Mouse (Mus musculus): ENCODE data around the gene Krr1. TPM values are rescaled to one million over a fixed set of nuclear protein-coding genes. Genes with fewer than 3 reads are reported as not detected.

Gene Krr1
- total and polyA plus RNA-seq, 3 experiments = 66.3 to 84.9 (median 67.2) TPM

DNA sequence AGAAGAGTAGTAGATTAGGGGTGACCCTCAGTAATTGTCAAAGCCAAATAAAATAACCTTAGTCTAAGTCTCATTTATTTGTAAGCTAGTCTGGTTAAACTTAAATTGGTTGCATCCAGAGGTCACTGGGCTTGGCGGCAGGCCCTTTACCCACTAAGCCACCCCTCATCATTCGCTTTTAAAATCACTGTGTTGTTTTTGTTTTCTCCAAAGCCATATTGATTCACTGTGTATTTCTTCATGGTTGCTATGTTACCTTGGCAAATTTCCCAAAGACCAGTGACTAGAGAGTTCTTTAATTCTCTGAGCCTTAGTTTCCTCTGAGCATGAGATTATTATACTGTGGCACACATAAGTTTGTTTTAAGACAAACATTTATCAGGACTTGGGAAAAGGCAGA lies 37.3 kb upstream of the Krr1 start:
- Histone ChIP-seq H3K4me3 (ENCODE audit: control insufficient read depth in 1 of 2, insufficient read depth in 1 of 2, low read depth in 2 of 2, low read length in 2 of 2) (no peak overlapping the region), H3K27ac (ENCODE audit: control insufficient read depth, low read depth, low read length) (no peak overlapping the region), H3K27me3 (ENCODE audit: control insufficient read depth in 1 of 2, insufficient read depth in 2 of 2, low read length in 2 of 2) (peaks cover 0 to 3% of the 10 kb centered on the region in 2 experiments), H3K36me3 (ENCODE audit: control insufficient read depth in 1 of 2, insufficient read depth in 2 of 2, low read length in 2 of 2) (no peaks in the 10 kb centered on the region), H3K9ac (ENCODE audit: control insufficient read depth, low read depth, low read length, poor library complexity, severe bottlenecking) (no peak overlapping the region), H3K4me1 (ENCODE audit: control insufficient read depth in 1 of 2, insufficient read depth in 2 of 2, low read length in 2 of 2) (no peaks in the 10 kb centered on the region), H3K9me3 (replicated peaks; ENCODE audit: insufficient read depth, low read length) (no peaks in the 10 kb centered on the region), H3K79me2 (ENCODE audit: control insufficient read depth, insufficient read depth, low read length, poor library complexity) (no peaks in the 10 kb centered on the region)
- TF ChIP-seq ZC3H11A (IDR thresholded peaks at IDR 0.05; ENCODE audit: low read depth, low read length) = no peak
- TF ChIP-seq SIN3A (IDR thresholded peaks at IDR 0.05; ENCODE audit: low read length) = no peak
- TF ChIP-seq NELFE (IDR thresholded peaks at IDR 0.05; ENCODE audit: low read depth, low read length) = no peak
- TF ChIP-seq MYC (IDR thresholded peaks at IDR 0.05; ENCODE audit: low read depth, low read length) = no peak
- no peak for TF ChIP-seq GATA1 (IDR thresholded peaks at IDR 0.05; ENCODE audit: low read depth, low read length)
- TF ChIP-seq ELF1 (IDR thresholded peaks at IDR 0.05; ENCODE audit: low read depth, low read length) = no peak
- no peak for TF ChIP-seq MYB (IDR thresholded peaks at IDR 0.05; ENCODE audit: low read depth, low read length)
- no peak for TF ChIP-seq TBP (IDR thresholded peaks at IDR 0.05; ENCODE audit: low read depth, low read length)
- TF ChIP-seq ZKSCAN1 (IDR thresholded peaks at IDR 0.05; ENCODE audit: low read depth, low read length) = no peak
- TF ChIP-seq CHD2 (IDR thresholded peaks at IDR 0.05; ENCODE audit: low read length) = no peak
- TF ChIP-seq ZNF384 (IDR thresholded peaks at IDR 0.05; ENCODE audit: low read depth, low read length) = no peak
- no peak for TF ChIP-seq ZMIZ1 (IDR thresholded peaks at IDR 0.05; ENCODE audit: low read depth, low read length)
- TF ChIP-seq POLR2AphosphoS5 (IDR thresholded peaks at IDR 0.05; ENCODE audit: borderline replicate concordance, low read depth, low read length) = no peak
- TF ChIP-seq SMC3 (IDR thresholded peaks at IDR 0.05; ENCODE audit: low read depth, low read length) = no peak
- TF ChIP-seq CHD1 (IDR thresholded peaks at IDR 0.05; ENCODE audit: low read depth, low read length) = no peak
- no peak for TF ChIP-seq E2F4 (IDR thresholded peaks at IDR 0.05; ENCODE audit: borderline replicate concordance, low read depth, low read length)
- no peak for DNase-seq (ENCODE audit: low read depth, low spot score)

GRCm38 (mm10) chr10:111936021-111936420 lies 36.4 kb upstream of the Krr1 start:
- H3K79me2 ChIP-seq (ENCODE audit: control insufficient read depth, insufficient read depth, low read length, poor library complexity) = no peaks in the 10 kb centered on the region
- no peak for TF ChIP-seq ZKSCAN1 (IDR thresholded peaks at IDR 0.05; ENCODE audit: low read depth, low read length)
- TF ChIP-seq MEF2A (IDR thresholded peaks at IDR 0.05; ENCODE audit: extremely low read depth, insufficient replicate concordance, low read depth, low read length, poor library complexity, severe bottlenecking) = no peak
- no peak for TF ChIP-seq GABPA (IDR thresholded peaks at IDR 0.05; ENCODE audit: low read depth, low read length)
- TF ChIP-seq JUND (IDR thresholded peaks at IDR 0.05; ENCODE audit: low read depth, low read length) = no peak
- TF ChIP-seq TAL1 (IDR thresholded peaks at IDR 0.05; ENCODE audit: low read length) = no peak
- no peak overlapping the region for H3K4me3 ChIP-seq (ENCODE audit: control insufficient read depth in 1 of 2, insufficient read depth in 1 of 2, low read depth in 2 of 2, low read length in 2 of 2)
- no peak for DNase-seq (ENCODE audit: low read depth, low spot score)
- no peaks in the 10 kb centered on the region for H3K9me3 ChIP-seq (replicated peaks; ENCODE audit: insufficient read depth, low read length)
- no peak overlapping the region for H3K9ac ChIP-seq (ENCODE audit: control insufficient read depth, low read depth, low read length, poor library complexity, severe bottlenecking)
- H3K27me3 ChIP-seq (ENCODE audit: control insufficient read depth in 1 of 2, insufficient read depth in 2 of 2, low read length in 2 of 2) = peaks cover 0 to 4% of the 10 kb centered on the region in 2 experiments
- H3K4me1 ChIP-seq (ENCODE audit: control insufficient read depth in 1 of 2, insufficient read depth in 2 of 2, low read length in 2 of 2) = no peaks in the 10 kb centered on the region
- no peak overlapping the region for H3K27ac ChIP-seq (ENCODE audit: control insufficient read depth, low read depth, low read length)
- H3K36me3 ChIP-seq (ENCODE audit: control insufficient read depth in 1 of 2, insufficient read depth in 2 of 2, low read length in 2 of 2) = no peaks in the 10 kb centered on the region
